Mouse (Mus musculus) small intestine, adult 2 months (tissue): ENCODE results near the gene Fam193a.

ENCODE experiments used
- CTCF ChIP-seq: fragments of 200-500 bp; IDR thresholded peaks from 2 replicates; pipeline ENCODE4 v1.5.1; 2012; ENCODE audit warnings: low read depth, mild to moderate bottlenecking, control low read depth, inconsistent platforms, low read length, moderate library complexity, mixed read lengths; ENCODE audit not compliant: insufficient replicate concordance, insufficient read length; ENCODE audit errors: extremely low read depth
- POLR2A ChIP-seq: fragments of 200-500 bp; IDR thresholded peaks from 2 replicates; pipeline ENCODE4 v1.6.1; 2012; ENCODE audit warnings: low read depth, mild to moderate bottlenecking, control low read depth, inconsistent platforms, low read length, moderate library complexity

DNA sequence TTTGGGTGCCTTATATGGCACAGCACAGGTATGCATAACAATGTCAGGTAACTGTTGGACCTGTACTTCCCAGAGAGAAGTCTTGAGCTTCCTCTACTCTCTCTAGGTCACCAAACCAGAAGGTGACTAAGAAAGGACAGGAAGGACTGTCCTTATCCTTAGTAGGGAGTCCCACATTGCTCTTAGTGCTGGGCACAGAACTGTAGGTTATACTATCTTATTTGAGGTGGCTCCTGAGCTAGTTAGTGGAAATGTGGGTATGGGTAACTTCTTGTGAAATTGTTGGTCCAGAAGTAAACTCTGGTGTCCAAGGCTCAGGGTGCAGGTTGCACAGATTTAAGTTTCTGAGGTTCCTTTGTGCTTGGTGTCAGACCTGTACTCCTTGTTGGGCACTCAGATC lies 2.4 kb downstream of the Fam193a start:
- TF ChIP-seq POLR2A = no peak
- no peak for TF ChIP-seq CTCF
